Mouse (Mus musculus): ENCODE data around the gene Sugct. TPM values are rescaled to one million over a fixed set of nuclear protein-coding genes. Genes with fewer than 3 reads are reported as not detected.
"Not testable (repeated sequence)": the region's sequence is repeated elsewhere in the genome, so short reads cannot be mapped to it uniquely, and the experiment has no call there.

Sugct gene
- polyA plus RNA-seq, 1 experiment from 2014 or later = 3.9 TPM

- Histone ChIP-seq H3K36me3 (no peaks in the 10 kb centered on the region), H3K27ac (replicated peaks) (no peak overlapping the region), H3K9me3 (replicated peaks) (no peaks in the 10 kb centered on the region), H3K27me3 (ENCODE audit: low read depth, poor library complexity, severe bottlenecking) (no peaks in the 10 kb centered on the region), H3K4me1 (no peaks in the 10 kb centered on the region), H3K4me3 (no peak overlapping the region)
- WGBS = 20% methylated on average over 2 of the region's 2 CpGs
- no peak for DNase-seq (ENCODE audit: low spot score)
These were observed 113.7 kb downstream of the Sugct start for GRCm38 (mm10) chr13:17581684-17582083.

GRCm38 (mm10) chr13:17559357-17559756 lies 136.0 kb downstream of the Sugct start:
- Histone ChIP-seq H3K4me1 (no peaks in the 10 kb centered on the region), H3K27ac (replicated peaks) (no peak overlapping the region), H3K9me3 (replicated peaks) (no peaks in the 10 kb centered on the region), H3K27me3 (ENCODE audit: low read depth, poor library complexity, severe bottlenecking) (no peaks in the 10 kb centered on the region), H3K4me3 (no peak overlapping the region), H3K36me3 (no peaks in the 10 kb centered on the region)
- no peak for DNase-seq (ENCODE audit: low spot score)
- 93% methylated on average over 3 of the region's 3 CpGs for WGBS

- 92% methylated on average over 1 of the region's 1 CpGs for WGBS
- Histone ChIP-seq H3K4me3 (no peak overlapping the region), H3K27me3 (ENCODE audit: low read depth, poor library complexity, severe bottlenecking) (no peaks in the 10 kb centered on the region), H3K27ac (replicated peaks) (no peak overlapping the region), H3K36me3 (no peaks in the 10 kb centered on the region), H3K9me3 (replicated peaks) (no peaks in the 10 kb centered on the region), H3K4me1 (no peaks in the 10 kb centered on the region)
- DNase-seq (ENCODE audit: low spot score) = no peak
These were observed 159.0 kb downstream of the Sugct start for GRCm38 (mm10) chr13:17536341-17536740.

- Histone ChIP-seq H3K27me3 (ENCODE audit: low read depth, poor library complexity, severe bottlenecking) (no peaks in the 10 kb centered on the region), H3K9me3 (replicated peaks) (no peaks in the 10 kb centered on the region), H3K27ac (replicated peaks) (no peak overlapping the region), H3K4me3 (no peak overlapping the region), H3K4me1 (no peaks in the 10 kb centered on the region), H3K36me3 (no peaks in the 10 kb centered on the region)
- 80% methylated on average over 4 of the region's 4 CpGs for WGBS
- no peak for DNase-seq (ENCODE audit: low spot score)
These were observed 160.5 kb downstream of the Sugct start for GRCm38 (mm10) chr13:17534871-17535270.

- 75% methylated on average over 4 of the region's 4 CpGs for WGBS
- no peak for DNase-seq (ENCODE audit: low spot score)
- Histone ChIP-seq H3K27me3 (ENCODE audit: low read depth, poor library complexity, severe bottlenecking) (no peaks in the 10 kb centered on the region), H3K36me3 (no peaks in the 10 kb centered on the region), H3K4me1 (no peaks in the 10 kb centered on the region), H3K4me3 (no peak overlapping the region), H3K27ac (replicated peaks) (no peak overlapping the region), H3K9me3 (replicated peaks) (no peaks in the 10 kb centered on the region)
These were observed 160.9 kb downstream of the Sugct start for GRCm38 (mm10) chr13:17534469-17534868.

- no peak for DNase-seq (ENCODE audit: low spot score)
- WGBS = 86% methylated on average over 4 of the region's 4 CpGs
- no peaks in the 10 kb centered on the region for H3K9me3 ChIP-seq (replicated peaks)
These were observed 184.1 kb downstream of the Sugct start for GRCm38 (mm10) chr13:17511184-17511778.

GRCm38 (mm10) chr13:17494936-17495335 lies 200.4 kb downstream of the Sugct start:
- Histone ChIP-seq H3K4me3 (no peak overlapping the region), H3K9me3 (replicated peaks) (no peaks in the 10 kb centered on the region), H3K27ac (replicated peaks) (no peak overlapping the region), H3K36me3 (no peaks in the 10 kb centered on the region), H3K27me3 (ENCODE audit: low read depth, poor library complexity, severe bottlenecking) (no peaks in the 10 kb centered on the region), H3K4me1 (no peaks in the 10 kb centered on the region)
- no peak for DNase-seq (ENCODE audit: low spot score)
- WGBS = 77% methylated on average over 1 of the region's 1 CpGs

More at GRCm38 (mm10) chr13:17511184-17511778, 184.1 kb downstream of the Sugct start:
- Histone ChIP-seq H3K4me1 (no peaks in the 10 kb centered on the region), H3K27ac (replicated peaks) (no peak overlapping the region), H3K27me3 (ENCODE audit: low read depth, poor library complexity, severe bottlenecking) (no peaks in the 10 kb centered on the region), H3K36me3 (no peaks in the 10 kb centered on the region), H3K4me3 (no peak overlapping the region)

GRCm38 (mm10) chr13:17494056-17494574 lies 201.2 kb downstream of the Sugct start:
- Histone ChIP-seq H3K27me3 (ENCODE audit: low read depth, poor library complexity, severe bottlenecking) (no peaks in the 10 kb centered on the region), H3K27ac (replicated peaks) (no peak overlapping the region), H3K4me3 (no peak overlapping the region), H3K36me3 (no peaks in the 10 kb centered on the region), H3K9me3 (replicated peaks) (no peaks in the 10 kb centered on the region), H3K4me1 (no peaks in the 10 kb centered on the region)
- WGBS = 83% methylated on average over 5 of the region's 5 CpGs
- no peak for DNase-seq (ENCODE audit: low spot score)

GRCm38 (mm10) chr13:17457981-17458380 lies 237.4 kb downstream of the Sugct start:
- H3K27me3 ChIP-seq (ENCODE audit: low read depth, poor library complexity, severe bottlenecking); H3K9me3 ChIP-seq (replicated peaks); DNase-seq (ENCODE audit: low spot score); H3K4me3 ChIP-seq; H3K27ac ChIP-seq (replicated peaks); H3K36me3 ChIP-seq; H3K4me1 ChIP-seq: not testable (repeated sequence)
- 29% methylated on average over 1 of the region's 1 CpGs for WGBS

- WGBS = 52% methylated on average over 7 of the region's 7 CpGs
- Histone ChIP-seq H3K27ac (replicated peaks) (no peak overlapping the region), H3K4me3 (no peak overlapping the region), H3K9me3 (replicated peaks) (no peaks in the 10 kb centered on the region), H3K27me3 (ENCODE audit: low read depth, poor library complexity, severe bottlenecking) (no peaks in the 10 kb centered on the region), H3K36me3 (no peaks in the 10 kb centered on the region), H3K4me1 (peaks cover 4% of the 10 kb centered on the region; the same call in 1 of the 2 replicates)
- no peak for DNase-seq (ENCODE audit: low spot score)
These were observed 263.0 kb downstream of the Sugct start for GRCm38 (mm10) chr13:17432139-17432916.

- Histone ChIP-seq H3K9me3 (replicated peaks) (peaks cover 9% of the 10 kb centered on the region; the same call in 1 of the 2 replicates), H3K4me1 (no peaks in the 10 kb centered on the region), H3K27me3 (ENCODE audit: low read depth, poor library complexity, severe bottlenecking) (no peaks in the 10 kb centered on the region), H3K27ac (replicated peaks) (no peak overlapping the region), H3K4me3 (no peak overlapping the region), H3K36me3 (no peaks in the 10 kb centered on the region)
- 93% methylated on average over 6 of the region's 6 CpGs for WGBS
- no peak for DNase-seq (ENCODE audit: low spot score)
These were observed 273.5 kb downstream of the Sugct start for GRCm38 (mm10) chr13:17421875-17422274.

- no peaks in the 10 kb centered on the region for H3K4me1 ChIP-seq
- no peak overlapping the region for H3K27ac ChIP-seq (replicated peaks)
- no peak overlapping the region for H3K4me3 ChIP-seq
- H3K9me3 ChIP-seq (replicated peaks) = peaks cover 9% of the 10 kb centered on the region; the same call in 1 of the 2 replicates
- no peaks in the 10 kb centered on the region for H3K27me3 ChIP-seq (ENCODE audit: low read depth, poor library complexity, severe bottlenecking)
- no peaks in the 10 kb centered on the region for H3K36me3 ChIP-seq
- no peak for DNase-seq (ENCODE audit: low spot score)
- 84% methylated on average over 1 of the region's 1 CpGs for WGBS
These were observed 274.8 kb downstream of the Sugct start for GRCm38 (mm10) chr13:17420557-17420956.

- no peaks in the 10 kb centered on the region for H3K36me3 ChIP-seq
- no peaks in the 10 kb centered on the region for H3K4me1 ChIP-seq
- no peaks in the 10 kb centered on the region for H3K27me3 ChIP-seq (ENCODE audit: low read depth, poor library complexity, severe bottlenecking)
- H3K4me3 ChIP-seq = no peak overlapping the region
- no peak overlapping the region for H3K27ac ChIP-seq (replicated peaks)
- 91% methylated on average over 8 of the region's 8 CpGs for WGBS
- no peaks in the 10 kb centered on the region for H3K9me3 ChIP-seq (replicated peaks)
- DNase-seq (ENCODE audit: low spot score) = no peak
These were observed 352.5 kb downstream of the Sugct start for GRCm38 (mm10) chr13:17342836-17343235.

Data from midbrain, embryonic 10.5 days (tissue).